Mouse (Mus musculus): ENCODE results near the gene Ski. TPM values are rescaled to one million over a fixed set of nuclear protein-coding genes. Genes with fewer than 3 reads are reported as not detected.

Ski gene
- polyA plus RNA-seq, 1 experiment from 2014 or later, result 11.1 TPM

DNA sequence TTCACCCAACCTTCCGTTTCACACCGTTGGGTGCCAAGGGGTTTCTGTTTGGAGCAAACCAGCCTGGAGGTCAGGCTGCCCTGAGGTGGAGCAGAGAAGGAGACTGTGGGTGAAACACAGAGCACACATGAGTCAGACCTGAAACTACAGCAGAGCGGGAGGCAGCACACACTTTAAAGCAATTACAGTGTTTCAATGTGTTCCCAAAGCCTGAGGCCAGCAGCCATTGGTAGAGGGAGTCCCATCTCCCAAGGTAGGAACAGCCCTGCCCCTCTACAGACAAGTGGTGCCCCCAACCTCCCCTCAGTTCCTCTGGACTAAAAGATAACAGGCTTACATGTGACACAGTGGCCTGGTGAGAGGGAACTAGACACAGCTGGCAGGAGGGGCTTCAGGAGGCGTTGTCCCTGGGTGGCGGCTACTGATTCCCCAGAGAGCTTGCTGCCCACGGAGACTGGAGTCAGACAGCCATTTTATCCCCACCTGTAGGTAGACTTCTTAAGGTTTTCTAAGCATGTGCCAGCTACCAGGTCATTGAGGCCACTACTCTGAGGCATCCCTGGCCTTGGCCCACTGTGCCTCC lies 104.9 kb downstream of the Ski start:
- H3K27ac ChIP-seq (ENCODE audit: low read depth, low read length), result no peak overlapping the region
- no peak for ATAC-seq
- no peaks in the 10 kb centered on the region for H3K9me3 ChIP-seq (ENCODE audit: control insufficient read depth, low read length)
- no peak overlapping the region for H3K9ac ChIP-seq (ENCODE audit: low read depth, low read length)
- 76% methylated on average over 6 of the region's 6 CpGs for WGBS
- H3K4me1 ChIP-seq (ENCODE audit: control insufficient read depth, insufficient read depth, low read depth, low read length), result peaks cover 6% of the 10 kb centered on the region
- no peak overlapping the region for H3K4me3 ChIP-seq (ENCODE audit: low read length)
- no peak overlapping the region for H3K4me2 ChIP-seq (ENCODE audit: low read length)
- no peaks in the 10 kb centered on the region for H3K36me3 ChIP-seq (ENCODE audit: control insufficient read depth, insufficient read depth, low read length)
- H3K27me3 ChIP-seq (replicated peaks; ENCODE audit: control insufficient read depth, insufficient read depth, low read length), result no peaks in the 10 kb centered on the region

DNA sequence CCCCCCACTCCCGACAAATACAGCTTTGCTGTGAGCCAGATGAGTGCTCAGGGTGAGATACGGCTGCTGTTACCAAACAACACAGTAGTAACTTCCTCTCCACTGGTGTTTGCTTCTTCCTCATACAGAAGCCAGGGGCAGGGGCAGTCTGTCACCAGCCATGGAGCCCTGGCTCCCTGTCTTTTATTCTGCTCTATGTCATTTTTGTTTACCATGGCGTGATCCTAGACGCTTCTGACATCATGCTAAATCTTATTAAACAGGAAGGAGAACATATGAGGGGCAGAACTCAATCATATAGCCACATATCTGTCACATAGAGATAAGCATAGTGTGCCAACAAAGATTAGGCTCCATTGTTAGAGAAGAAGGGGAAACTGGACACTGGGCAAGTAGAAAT lies 105.8 kb downstream of the Ski start:
- no peaks in the 10 kb centered on the region for H3K27me3 ChIP-seq (replicated peaks; ENCODE audit: control insufficient read depth, insufficient read depth, low read length)
- peaks cover 3% of the 10 kb centered on the region; the same call in 1 of the 2 replicates for H3K4me1 ChIP-seq (ENCODE audit: control insufficient read depth, insufficient read depth, low read depth, low read length)
- no peaks in the 10 kb centered on the region for H3K36me3 ChIP-seq (ENCODE audit: control insufficient read depth, insufficient read depth, low read length)
- H3K9ac ChIP-seq (ENCODE audit: low read depth, low read length), result no peak overlapping the region
- no peak overlapping the region for H3K4me2 ChIP-seq (ENCODE audit: low read length)
- WGBS, result 87% methylated on average over 4 of the region's 4 CpGs
- no peak for ATAC-seq
- H3K4me3 ChIP-seq (ENCODE audit: low read length), result no peak overlapping the region
- H3K27ac ChIP-seq (ENCODE audit: low read depth, low read length), result no peak overlapping the region
- no peaks in the 10 kb centered on the region for H3K9me3 ChIP-seq (ENCODE audit: control insufficient read depth, low read length)

DNA sequence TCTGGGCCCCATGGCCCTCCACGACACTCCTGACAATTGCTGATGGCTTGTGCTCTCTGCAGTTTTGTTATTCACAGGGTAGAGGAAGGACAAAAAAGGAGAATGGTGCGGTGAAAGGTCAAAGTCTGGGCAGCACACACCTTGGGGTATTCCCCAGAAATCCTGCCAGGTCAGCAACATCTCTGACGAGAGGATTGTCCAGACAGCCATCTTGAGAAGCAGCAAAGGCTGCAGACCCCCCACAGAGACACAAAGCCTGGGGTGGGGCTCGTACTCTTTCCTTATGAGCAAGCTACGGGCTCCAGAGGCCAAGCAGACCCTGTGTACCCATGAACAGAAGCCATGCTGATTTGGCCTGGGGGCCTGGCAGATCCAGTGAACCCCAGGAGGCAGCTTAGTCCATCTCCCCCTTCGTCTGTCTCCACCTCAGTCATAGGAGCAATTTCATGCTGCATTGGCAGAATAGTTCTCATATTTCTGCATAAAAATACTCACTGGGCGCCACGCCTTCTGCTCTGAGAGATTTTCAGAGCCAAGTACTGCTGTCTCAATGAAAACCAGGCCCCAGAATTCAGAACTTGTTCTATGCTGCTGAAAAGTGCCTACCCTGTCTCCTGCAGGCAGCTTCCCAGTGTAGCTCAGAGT lies 108.5 kb downstream of the Ski start:
- no peak for ATAC-seq
- H3K4me2 ChIP-seq (ENCODE audit: low read length), result no peak overlapping the region
- H3K9ac ChIP-seq (ENCODE audit: low read depth, low read length), result no peak overlapping the region
- H3K27ac ChIP-seq (ENCODE audit: low read depth, low read length), result no peak overlapping the region
- H3K36me3 ChIP-seq (ENCODE audit: control insufficient read depth, insufficient read depth, low read length), result no peaks in the 10 kb centered on the region
- no peaks in the 10 kb centered on the region for H3K9me3 ChIP-seq (ENCODE audit: control insufficient read depth, low read length)
- H3K4me3 ChIP-seq (ENCODE audit: low read length), result no peak overlapping the region
- H3K27me3 ChIP-seq (replicated peaks; ENCODE audit: control insufficient read depth, insufficient read depth, low read length), result no peaks in the 10 kb centered on the region
- WGBS, result 52% methylated on average over 8 of the region's 8 CpGs
- 0 out of 2 replicates have a peak, but pooled peaks cover 3% of the 10 kb centered on the region for H3K4me1 ChIP-seq (ENCODE audit: control insufficient read depth, insufficient read depth, low read depth, low read length)

DNA sequence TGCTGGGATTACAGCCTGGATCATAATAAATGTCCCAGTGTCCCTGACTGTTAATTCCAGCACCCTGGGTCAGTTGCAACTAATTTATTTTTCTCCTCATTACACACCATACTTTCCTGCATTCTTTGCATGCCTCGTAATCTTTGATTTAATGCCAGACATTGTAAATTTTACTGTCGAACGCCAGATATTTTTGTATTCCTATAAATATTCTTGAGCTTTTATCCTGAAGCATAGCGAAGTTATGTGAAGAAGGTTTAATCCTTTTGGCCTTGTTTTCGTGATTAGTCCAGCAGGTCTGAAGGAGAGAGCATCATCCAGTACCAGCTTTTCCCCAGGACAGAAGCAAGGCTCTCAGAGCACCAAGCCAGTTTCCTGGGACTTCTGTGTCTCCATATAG lies 112.9 kb downstream of the Ski start:
- H3K9me3 ChIP-seq (ENCODE audit: control insufficient read depth, low read length), result no peaks in the 10 kb centered on the region
- H3K36me3 ChIP-seq (ENCODE audit: control insufficient read depth, insufficient read depth, low read length), result no peaks in the 10 kb centered on the region
- WGBS, result 80% methylated on average over 5 of the region's 5 CpGs

DNA sequence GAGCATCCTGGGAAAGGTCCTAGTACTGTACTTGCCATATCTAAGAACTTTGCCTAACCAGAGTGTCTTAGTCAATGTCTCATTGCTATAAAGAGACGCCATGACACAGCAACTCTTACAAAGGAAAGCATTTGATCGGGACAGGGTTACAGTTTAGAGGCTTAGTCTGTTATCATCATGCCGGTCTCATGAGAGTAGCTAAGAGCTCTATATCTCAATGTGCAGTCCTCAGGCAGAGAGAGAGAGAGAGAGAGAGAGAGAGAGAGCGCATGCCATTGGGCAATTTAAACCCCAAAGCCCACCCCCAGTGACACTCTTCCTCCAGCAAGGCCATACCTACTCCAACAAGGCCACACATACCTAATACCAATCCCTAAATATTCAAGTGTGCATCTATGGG lies 114.5 kb downstream of the Ski start:
- H3K27me3 ChIP-seq (replicated peaks; ENCODE audit: control insufficient read depth, insufficient read depth, low read length), result no peaks in the 10 kb centered on the region
- H3K4me3 ChIP-seq (ENCODE audit: low read length), result no peak overlapping the region
- no peak for ATAC-seq
- no peaks in the 10 kb centered on the region for H3K36me3 ChIP-seq (ENCODE audit: control insufficient read depth, insufficient read depth, low read length)
- H3K4me1 ChIP-seq (ENCODE audit: control insufficient read depth, insufficient read depth, low read depth, low read length), result no peaks in the 10 kb centered on the region
- no peaks in the 10 kb centered on the region for H3K9me3 ChIP-seq (ENCODE audit: control insufficient read depth, low read length)
- H3K4me2 ChIP-seq (ENCODE audit: low read length), result no peak overlapping the region
- no peak overlapping the region for H3K27ac ChIP-seq (ENCODE audit: low read depth, low read length)
- H3K9ac ChIP-seq (ENCODE audit: low read depth, low read length), result no peak overlapping the region
- WGBS, result 98% methylated on average over 4 of the region's 4 CpGs

More for the DNA sequence above, 112.9 kb downstream of the Ski start:
- no peaks in the 10 kb centered on the region for H3K27me3 ChIP-seq (replicated peaks; ENCODE audit: control insufficient read depth, insufficient read depth, low read length)
- no peak for ATAC-seq
- no peak overlapping the region for H3K9ac ChIP-seq (ENCODE audit: low read depth, low read length)
- H3K4me2 ChIP-seq (ENCODE audit: low read length), result no peak overlapping the region
- H3K4me3 ChIP-seq (ENCODE audit: low read length), result no peak overlapping the region
- no peaks in the 10 kb centered on the region for H3K4me1 ChIP-seq (ENCODE audit: control insufficient read depth, insufficient read depth, low read depth, low read length)
- H3K27ac ChIP-seq (ENCODE audit: low read depth, low read length), result no peak overlapping the region

Other genes starting within 250 kb of the Ski start
- gene Plch2, start 165.8 kb downstream of the Ski start, polyA plus RNA-seq (2015; fragmentation: Nextera tagmentation; extraction: Ambion mirVana), result 17.0 and 19.5 TPM in 2 replicates
- 20.6 and 21.1 TPM in 2 replicates for gene Pex10, start 155.6 kb downstream of the Ski start, polyA plus RNA-seq (2015; fragmentation: Nextera tagmentation; extraction: Ambion mirVana)
- gene Rer1, start 136.2 kb downstream of the Ski start, polyA plus RNA-seq (2015; fragmentation: Nextera tagmentation; extraction: Ambion mirVana), result 125 and 131 TPM in 2 replicates
- 7.5 and 9.5 TPM in 2 replicates for gene Morn1, start 136.0 kb downstream of the Ski start, polyA plus RNA-seq (2015; fragmentation: Nextera tagmentation; extraction: Ambion mirVana)
- 72.1 and 72.5 TPM in 2 replicates for gene Faap20, start 27.2 kb upstream of the Ski start, polyA plus RNA-seq (2015; fragmentation: Nextera tagmentation; extraction: Ambion mirVana)
- 93.2 and 93.9 TPM in 2 replicates for gene Prkcz, start 138.8 kb upstream of the Ski start, polyA plus RNA-seq (2015; fragmentation: Nextera tagmentation; extraction: Ambion mirVana)
- gene Gabrd, start 175.5 kb upstream of the Ski start, polyA plus RNA-seq (2015; fragmentation: Nextera tagmentation; extraction: Ambion mirVana), result 0.46 and 0.50 TPM in 2 replicates
- gene Cfap74, start 186.6 kb upstream of the Ski start, polyA plus RNA-seq (2015; fragmentation: Nextera tagmentation; extraction: Ambion mirVana), result 4.5 and 5.0 TPM in 2 replicates
- gene Tmem52, start 246.5 kb upstream of the Ski start, polyA plus RNA-seq (2015; fragmentation: Nextera tagmentation; extraction: Ambion mirVana), result 0.34 TPM in 1 of 2 replicates, not detected in the other